Mouse (Mus musculus) ES-Bruce4 (cell line): ENCODE measurements around the gene Cenpc1. TPM values are rescaled to one million over a fixed set of nuclear protein-coding genes. Genes with fewer than 3 reads are reported as not detected.

Source experiments
- H3K27ac ChIP-seq: 2 replicates; pipeline ENCODE4 v1.5.1; 2012; ENCODE audit warnings: low read length, inconsistent platforms; ENCODE audit not compliant: insufficient read depth
- H3K27me3 ChIP-seq: 2 replicates; pipeline ENCODE4 v1.6.1; 2012; ENCODE audit warnings: mild to moderate bottlenecking, low read length, inconsistent platforms; ENCODE audit not compliant: control insufficient read depth, poor library complexity, insufficient read depth, severe bottlenecking
- H3K36me3 ChIP-seq: 2 replicates; pipeline ENCODE4 v1.6.1; 2012; ENCODE audit warnings: inconsistent platforms, mild to moderate bottlenecking, low read length, moderate library complexity; ENCODE audit not compliant: control insufficient read depth, poor library complexity, insufficient read depth, severe bottlenecking
- H3K4me1 ChIP-seq: one replicate; pipeline ENCODE4 v1.8.1; 2011; ENCODE audit warnings: low read length; ENCODE audit not compliant: control insufficient read depth, insufficient read depth
- H3K4me3 ChIP-seq: 2 replicates; pipeline ENCODE4 v1.5.1; 2011; ENCODE audit warnings: low read depth, mild to moderate bottlenecking, low read length
- H3K9ac ChIP-seq: 2 replicates; pipeline ENCODE4 v1.6.1; 2012; ENCODE audit warnings: low read depth, mild to moderate bottlenecking, inconsistent platforms; ENCODE audit not compliant: poor library complexity, severe bottlenecking
- H3K9me3 ChIP-seq: replicated peaks from 2 replicates; pipeline ENCODE4 v1.6.1; 2012; ENCODE audit warnings: mild to moderate bottlenecking, low read length, inconsistent platforms; ENCODE audit not compliant: control insufficient read depth, poor library complexity, insufficient read depth, severe bottlenecking
- CTCF ChIP-seq: IDR thresholded peaks from one replicate; pipeline ENCODE4 v1.8.1; 2011; ENCODE audit warnings: low read depth, low read length
- EP300 ChIP-seq: IDR thresholded peaks from 2 replicates; pipeline ENCODE4 v1.6.1; 2011; ENCODE audit warnings: low read depth, low read length; ENCODE audit not compliant: insufficient read depth
- POLR2A ChIP-seq: IDR thresholded peaks from one replicate; pipeline ENCODE4 v1.8.1; 2011; ENCODE audit warnings: low read length; ENCODE audit not compliant: insufficient read depth
- polyA plus RNA-seq: library from polyadenylated mRNA; stranded (reverse); fragments of >200 nt; gene quantifications from 2 replicates; pipeline ENCODE4 v1.2.4, GENCODE M21; 2011; ENCODE audit warnings: low read depth; ENCODE audit not compliant: missing spikeins, insufficient read depth, insufficient read length

Gene Cenpc1
- polyA plus RNA-seq, 1 experiment: 57.4 TPM

DNA sequence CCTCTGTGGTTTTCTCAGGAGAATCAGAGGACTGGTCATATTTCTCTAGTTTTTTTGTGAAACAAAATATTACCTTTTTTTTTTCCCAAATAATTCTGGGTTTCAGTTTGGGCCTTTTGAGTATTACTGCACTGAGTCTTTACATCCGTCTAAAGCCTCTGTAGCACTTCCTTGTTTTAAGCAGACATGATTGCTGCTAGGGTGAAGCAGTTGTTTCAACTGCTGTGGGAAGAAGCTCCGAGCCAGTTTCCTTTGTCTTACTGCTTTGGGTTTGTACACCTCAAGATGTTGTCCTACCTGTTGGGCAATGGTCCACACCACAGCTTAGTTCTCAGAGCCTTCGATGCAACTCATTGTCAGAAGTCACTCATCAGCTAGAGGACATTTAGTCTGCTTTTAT is 35.2 kb upstream of the Cenpc1 start:
- TF ChIP-seq POLR2A (no peak), EP300 (no peak)
- H3K9me3 ChIP-seq: no peaks in the 10 kb centered on the region
- no peaks in the 10 kb centered on the region for H3K4me1 ChIP-seq
- H3K27me3 ChIP-seq: no peaks in the 10 kb centered on the region
- no peak overlapping the region for H3K9ac ChIP-seq
- H3K36me3 ChIP-seq: no peaks in the 10 kb centered on the region
- no peak overlapping the region for H3K4me3 ChIP-seq
- H3K27ac ChIP-seq: no peak overlapping the region

DNA sequence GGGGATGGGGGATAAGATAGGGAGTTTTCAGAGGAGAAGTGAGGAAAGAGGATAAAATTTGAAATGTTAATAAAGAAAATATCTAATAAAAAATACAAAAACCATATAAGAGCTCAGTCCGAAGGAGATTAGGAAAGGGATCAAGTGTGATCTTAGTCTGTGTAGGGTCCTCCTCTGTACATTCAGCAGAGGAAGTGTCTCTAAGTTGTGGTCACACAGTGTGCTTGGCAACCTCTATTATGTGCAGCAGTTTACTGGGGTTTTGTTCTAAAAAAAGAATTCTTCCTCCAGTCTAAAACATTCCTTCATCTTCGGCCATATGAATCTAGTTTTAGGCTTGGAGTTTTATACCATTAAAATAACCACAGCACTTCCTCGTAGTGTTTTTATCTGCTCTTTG is 33.6 kb upstream of the Cenpc1 start:
- H3K4me1 ChIP-seq: no peaks in the 10 kb centered on the region
- H3K27me3 ChIP-seq: no peaks in the 10 kb centered on the region
- TF ChIP-seq POLR2A (no peak), EP300 (no peak), CTCF (no peak)
- no peak overlapping the region for H3K4me3 ChIP-seq
- no peak overlapping the region for H3K27ac ChIP-seq
- H3K9ac ChIP-seq: no peak overlapping the region
- H3K36me3 ChIP-seq: no peaks in the 10 kb centered on the region
- H3K9me3 ChIP-seq: no peaks in the 10 kb centered on the region

DNA sequence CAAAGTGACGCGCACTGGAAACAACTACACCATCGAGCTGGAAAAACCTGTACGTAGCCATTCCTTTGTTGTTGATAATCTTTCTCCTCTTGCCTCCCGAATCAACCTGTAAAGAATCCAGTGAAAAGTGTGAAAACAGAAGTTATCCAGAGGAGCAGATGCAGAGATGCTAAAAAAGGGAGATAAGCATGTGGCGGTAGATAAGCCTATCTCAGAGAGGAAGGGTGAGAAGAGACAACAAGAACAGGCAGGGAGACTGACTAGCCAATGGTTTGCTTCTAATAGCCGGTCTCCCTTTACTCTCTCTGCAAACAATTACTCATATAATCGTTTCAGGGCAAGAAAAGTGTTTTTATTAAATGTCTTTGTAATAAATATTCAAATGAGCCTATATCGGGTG is 29.4 kb upstream of the Cenpc1 start:
- H3K27me3 ChIP-seq: no peaks in the 10 kb centered on the region
- no peaks in the 10 kb centered on the region for H3K4me1 ChIP-seq
- TF ChIP-seq POLR2A: no peak
- no peak for TF ChIP-seq EP300
- no peak for TF ChIP-seq CTCF
- H3K9me3 ChIP-seq: no peaks in the 10 kb centered on the region
- no peak overlapping the region for H3K4me3 ChIP-seq
- no peak overlapping the region for H3K9ac ChIP-seq
- H3K36me3 ChIP-seq: no peaks in the 10 kb centered on the region
- H3K27ac ChIP-seq: no peak overlapping the region

DNA sequence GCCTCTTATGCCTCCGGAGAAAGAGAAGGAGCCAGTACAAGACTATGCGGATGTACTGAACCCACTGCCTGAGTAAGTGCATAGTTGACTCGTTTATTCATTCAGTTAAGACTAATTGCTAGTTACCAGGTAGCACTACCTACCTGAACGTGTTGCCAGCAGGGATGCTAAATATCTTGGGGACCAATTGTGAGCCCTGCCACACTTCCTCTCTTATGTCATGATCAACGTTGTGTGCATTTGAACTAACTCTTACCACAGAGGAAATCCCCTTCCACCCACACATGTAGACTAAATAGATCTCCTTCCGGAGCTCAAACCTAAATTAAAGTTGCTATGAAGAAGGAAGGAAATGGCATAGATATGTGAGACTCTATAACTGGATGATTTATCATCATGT is 21.4 kb upstream of the Cenpc1 start:
- Histone ChIP-seq H3K4me1 (no peaks in the 10 kb centered on the region), H3K9me3 (no peaks in the 10 kb centered on the region), H3K4me3 (no peak overlapping the region), H3K36me3 (no peaks in the 10 kb centered on the region), H3K27me3 (no peaks in the 10 kb centered on the region), H3K27ac (no peak overlapping the region), H3K9ac (no peak overlapping the region)
- no peak for TF ChIP-seq CTCF
- no peak for TF ChIP-seq POLR2A
- no peak for TF ChIP-seq EP300

DNA sequence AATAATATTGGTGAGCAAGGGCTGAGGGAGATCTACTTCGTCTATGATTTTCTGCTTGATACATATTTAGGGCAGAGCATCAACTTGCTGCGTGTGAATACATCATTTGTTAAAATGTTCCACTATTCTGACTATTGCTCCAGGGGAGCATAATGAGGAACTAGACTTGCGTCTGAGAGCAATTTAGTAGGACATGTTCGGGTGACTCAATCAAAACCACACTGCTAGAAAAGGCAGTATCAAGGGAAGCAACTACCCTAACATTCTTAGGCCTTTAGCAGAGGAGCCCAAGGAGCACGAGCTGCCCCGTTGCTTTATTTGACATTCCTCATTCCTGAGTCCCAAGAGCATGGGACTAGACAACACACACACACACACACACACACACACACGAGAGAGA is 19.6 kb upstream of the Cenpc1 start:
- H3K4me1 ChIP-seq: no peaks in the 10 kb centered on the region
- no peak overlapping the region for H3K9ac ChIP-seq
- no peaks in the 10 kb centered on the region for H3K27me3 ChIP-seq
- no peak overlapping the region for H3K4me3 ChIP-seq
- no peak overlapping the region for H3K27ac ChIP-seq
- H3K9me3 ChIP-seq: no peaks in the 10 kb centered on the region
- TF ChIP-seq CTCF (no peak), POLR2A (no peak), EP300 (no peak)
- H3K36me3 ChIP-seq: no peaks in the 10 kb centered on the region

DNA sequence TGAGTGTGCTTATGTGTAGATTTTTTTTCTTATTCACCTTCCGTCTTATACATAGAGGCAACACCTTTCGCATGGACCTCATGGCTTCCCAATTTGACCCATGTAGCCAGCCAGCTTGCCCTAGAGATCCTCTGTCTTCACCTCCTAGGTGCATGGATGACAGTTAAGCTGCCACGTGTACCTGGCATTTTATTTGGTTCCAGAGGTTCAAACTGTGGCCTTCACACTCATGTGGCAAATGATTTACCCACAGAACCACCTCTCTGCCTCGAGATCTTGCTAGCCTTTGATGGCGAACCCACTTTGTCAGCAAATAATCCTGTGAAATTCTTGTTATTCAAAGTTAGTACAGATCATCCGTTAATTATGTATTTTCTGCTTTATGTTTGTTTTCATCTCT is 18.6 kb upstream of the Cenpc1 start:
- Histone ChIP-seq H3K9me3 (no peaks in the 10 kb centered on the region), H3K27me3 (no peaks in the 10 kb centered on the region), H3K9ac (no peak overlapping the region), H3K4me3 (no peak overlapping the region), H3K36me3 (no peaks in the 10 kb centered on the region), H3K4me1 (no peaks in the 10 kb centered on the region), H3K27ac (no peak overlapping the region)
- TF ChIP-seq EP300: no peak
- TF ChIP-seq POLR2A: no peak
- no peak for TF ChIP-seq CTCF

DNA sequence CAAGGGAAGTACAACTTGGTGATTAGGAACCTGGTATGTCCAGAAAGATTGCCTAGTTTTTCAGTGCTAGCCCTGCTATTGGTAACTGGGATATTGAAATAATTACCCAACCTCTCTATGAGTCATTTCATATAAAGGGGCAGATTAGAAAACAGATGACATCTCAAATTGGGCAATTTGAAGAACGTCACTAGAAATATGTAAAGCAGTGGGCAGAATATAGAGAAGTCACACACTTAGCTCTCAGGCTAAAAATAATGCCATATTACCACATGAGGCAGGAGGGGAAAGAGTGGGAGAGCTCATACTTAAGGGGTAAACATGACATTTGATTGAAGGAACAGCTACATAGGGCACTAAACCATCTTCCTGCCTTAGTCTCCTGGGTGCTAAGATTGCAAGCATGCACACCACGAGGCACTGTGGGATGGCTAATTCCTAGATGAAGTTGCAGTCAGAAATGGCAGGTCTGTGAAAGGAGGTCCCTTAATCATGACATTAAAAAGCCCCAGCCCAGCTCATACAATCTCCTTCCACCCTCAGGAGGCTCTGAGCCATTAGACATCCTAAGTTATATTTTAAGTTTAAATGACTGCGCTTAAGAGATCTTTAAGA is 13.4 kb upstream of the Cenpc1 start:
- TF ChIP-seq EP300 (no peak), POLR2A (no peak), CTCF (no peak)
- Histone ChIP-seq H3K9me3 (no peaks in the 10 kb centered on the region), H3K27ac (no peak overlapping the region), H3K4me1 (no peaks in the 10 kb centered on the region), H3K9ac (no peak overlapping the region), H3K4me3 (no peak overlapping the region), H3K36me3 (no peaks in the 10 kb centered on the region), H3K27me3 (no peaks in the 10 kb centered on the region)
